In genomic region chr11:4578682-4579081, GRCm38 (mm10) we compare ENCODE assay signal across 9 mouse cellular contexts. TPM values are rescaled to one million over a fixed set of nuclear protein-coding genes. Genes with fewer than 3 reads are reported as not detected.
DNase-seq lines count a peak whose midpoint lies in the region; ATAC-seq and TF ChIP-seq lines count a peak whose summit lies in the region.
"Had no signal": no experiment of that assay in that cellular context is flagged by ENCODE, and none has a peak within 500 bp of the region (broad histone marks: within the 10 kb centered on the region; RNA-seq: fewer than 3 reads in every experiment).

No protein-coding gene starts in this region.

- 69% methylated on average over 2 of the region's 2 CpGs for WGBS in limb, embryonic 14.5 days
- 93% methylated on average over 2 of the region's 2 CpGs for WGBS in limb, embryonic 10.5 days
- 87% methylated on average over 2 of the region's 2 CpGs for WGBS in hindbrain, embryonic 13.5 days

- no peaks in the 10 kb centered on the region for H3K27me3 ChIP-seq in limb, embryonic 14.5 days (ENCODE audit: control insufficient read depth, insufficient read depth, low read length)
- no peaks in the 10 kb centered on the region for H3K27me3 ChIP-seq in limb, embryonic 10.5 days (ENCODE audit: low read depth, poor library complexity, severe bottlenecking)
- H3K27me3 ChIP-seq in hindbrain, embryonic 13.5 days: no peaks in the 10 kb centered on the region

- DNase-seq in limb, embryonic 14.5 days (ENCODE audit: low spot score): peak; percentile 86
- DNase-seq in limb, embryonic 10.5 days (ENCODE audit: low spot score): no peak
- DNase-seq in adrenal gland, postnatal 10 days: peak; percentile 87
- DNase-seq in fibroblast of lung, adult 2 months (ENCODE audit: low read depth): peak; percentile 79
- peak; percentile 45 to 67 for DNase-seq in left cerebral cortex, postnatal 25 days (ENCODE audit: low spot score in 2 of 2)
- peak; percentile 62 for DNase-seq in telencephalon, adult 2 months (ENCODE audit: low read depth, low spot score)

- no peak overlapping the region for H3K4me3 ChIP-seq in limb, embryonic 14.5 days (replicated peaks; ENCODE audit: low read length)
- H3K4me3 ChIP-seq in limb, embryonic 10.5 days: no peak overlapping the region
- H3K4me3 ChIP-seq in hindbrain, embryonic 13.5 days: no peak overlapping the region

- H3K9me3 ChIP-seq in limb, embryonic 14.5 days (ENCODE audit: control insufficient read depth, low read length): no peaks in the 10 kb centered on the region
- no peaks in the 10 kb centered on the region for H3K9me3 ChIP-seq in limb, embryonic 10.5 days (replicated peaks)
- H3K9me3 ChIP-seq in hindbrain, embryonic 13.5 days: no peaks in the 10 kb centered on the region

- no peaks in the 10 kb centered on the region for H3K36me3 ChIP-seq in limb, embryonic 14.5 days (ENCODE audit: control insufficient read depth, insufficient read depth, low read length)
- no peaks in the 10 kb centered on the region for H3K36me3 ChIP-seq in limb, embryonic 10.5 days
- H3K36me3 ChIP-seq in hindbrain, embryonic 13.5 days: no peaks in the 10 kb centered on the region

- TF ChIP-seq POLR2A in limb, embryonic 14.5 days (IDR thresholded peaks at IDR 0.05; ENCODE audit: borderline replicate concordance, extremely low read depth, insufficient read depth, insufficient read length): no peak

- no peak overlapping the region for H3K4me2 ChIP-seq in limb, embryonic 14.5 days (replicated peaks; ENCODE audit: low read depth, low read length, severe bottlenecking)
- no peak overlapping the region for H3K4me2 ChIP-seq in hindbrain, embryonic 13.5 days

- intact Hi-C loops in left cerebral cortex, postnatal 25 days (cut with DNase I): no loop called here

- H3K27ac ChIP-seq in limb, embryonic 14.5 days (replicated peaks; ENCODE audit: low read depth, low read length): no peak overlapping the region
- no peak overlapping the region for H3K27ac ChIP-seq in limb, embryonic 10.5 days
- no peak overlapping the region for H3K27ac ChIP-seq in hindbrain, embryonic 13.5 days

- 0 out of 2 replicates have a peak, but pooled peaks cover 5% of the 10 kb centered on the region for H3K4me1 ChIP-seq in limb, embryonic 14.5 days (ENCODE audit: control insufficient read depth, insufficient read depth, low read length)
- peaks cover 5% of the 10 kb centered on the region; the same call in 1 of the 2 replicates for H3K4me1 ChIP-seq in limb, embryonic 10.5 days
- peaks cover 9% of the 10 kb centered on the region for H3K4me1 ChIP-seq in hindbrain, embryonic 13.5 days (replicated peaks)

- ATAC-seq in limb, embryonic 14.5 days (ENCODE audit: low FRiP score, low read depth): no peak
- no peak for ATAC-seq in hindbrain, embryonic 13.5 days (ENCODE audit: low FRiP score)

- no peak overlapping the region for H3K9ac ChIP-seq in limb, embryonic 14.5 days (ENCODE audit: low read depth, low read length, severe bottlenecking)
- no peak overlapping the region for H3K9ac ChIP-seq in hindbrain, embryonic 13.5 days

RNA-seq across cellular contexts. Expression of gene Mtmr3, which starts 16.0 kb away (rescaled TPM):
- 33.9 and 38.0 TPM in 2 replicates for polyA plus RNA-seq in limb, embryonic 14.5 days (2012; rRNA removed)
- polyA plus RNA-seq in limb, embryonic 14.5 days (2014; fragmentation: Nextera tagmentation; extraction: Ambion mirVana): 29.4 and 33.6 TPM in 2 replicates
- 26.6 and 31.4 TPM in 2 replicates for polyA plus RNA-seq in limb, embryonic 10.5 days (2016; fragmentation: Nextera tagmentation; extraction: Ambion mirVana)
- 10 to 100 TPM; 46.9 to 56.3 TPM for total RNA-seq in adrenal gland, postnatal 10 days (2021)
- total RNA-seq in left cerebral cortex, postnatal 25 days (2021): 10 to 100 TPM; 66.0 to 68.7 TPM
- 35.9 and 36.7 TPM in 2 replicates for polyA plus RNA-seq in hindbrain, embryonic 13.5 days (2015; fragmentation: Nextera tagmentation; extraction: Ambion mirVana)

RNA-seq across cellular contexts. Expression of gene Gm11032, which starts 41.2 kb away (rescaled TPM):
- not detected in 2 replicates for polyA plus RNA-seq in limb, embryonic 14.5 days (2012; rRNA removed)
- polyA plus RNA-seq in limb, embryonic 14.5 days (2014; fragmentation: Nextera tagmentation; extraction: Ambion mirVana): not detected in 2 replicates
- not detected in 2 replicates for polyA plus RNA-seq in limb, embryonic 10.5 days (2016; fragmentation: Nextera tagmentation; extraction: Ambion mirVana)
- not detected for total RNA-seq in adrenal gland, postnatal 10 days (2021)
- total RNA-seq in left cerebral cortex, postnatal 25 days (2021): not detected
- polyA plus RNA-seq in hindbrain, embryonic 13.5 days (2015; fragmentation: Nextera tagmentation; extraction: Ambion mirVana): not detected in 2 replicates
- polyA plus RNA-seq: intestine, embryonic 14.5 days; neural tube, embryonic 14.5 days had no signal

RNA-seq across cellular contexts. Expression of gene Ascc2, which starts 58.9 kb away (rescaled TPM):
- polyA plus RNA-seq in limb, embryonic 14.5 days (2012; rRNA removed): 30.8 and 33.3 TPM in 2 replicates
- 32.6 and 33.1 TPM in 2 replicates for polyA plus RNA-seq in limb, embryonic 14.5 days (2014; fragmentation: Nextera tagmentation; extraction: Ambion mirVana)
- polyA plus RNA-seq in limb, embryonic 10.5 days (2016; fragmentation: Nextera tagmentation; extraction: Ambion mirVana): 40.3 and 40.5 TPM in 2 replicates
- 10 to 100 TPM; 26.7 to 27.6 TPM for total RNA-seq in adrenal gland, postnatal 10 days (2021)
- 10 to 100 TPM; 18.8 to 18.9 TPM for total RNA-seq in left cerebral cortex, postnatal 25 days (2021)
- 20.8 and 21.5 TPM in 2 replicates for polyA plus RNA-seq in hindbrain, embryonic 13.5 days (2015; fragmentation: Nextera tagmentation; extraction: Ambion mirVana)
